Mouse (Mus musculus) embryo, embryonic 11.5 days (tissue): Measurements from ENCODE around the gene Zfp91.

Source experiments
- DNase-seq: peaks from one replicate; pipeline ENCODE4 v3.0.0-alpha.2; 2012; ENCODE audit warnings: low read depth, low spot score

Gene Zfp91

GRCm38 (mm10) chr19:12795511-12796327 is at the start of gene Zfp91, which contains the start of gene Lpxn:
Zfp91 (minus strand) TSS chr19:12796126.
Lpxn (plus strand) TSS chr19:12796193.
- DNase-seq: peak; percentile 95

- DNase-seq: no peak
Observed at GRCm38 (mm10) chr19:12838507-12838906, 42.6 kb upstream of the Zfp91 start.

- no peak for DNase-seq
Observed at GRCm38 (mm10) chr19:12833625-12834024, 37.7 kb upstream of the Zfp91 start.

- DNase-seq: no peak
Observed at GRCm38 (mm10) chr19:12831559-12831958, 35.6 kb upstream of the Zfp91 start.

GRCm38 (mm10) chr19:12830823-12831430 is 35.0 kb upstream of the Zfp91 start:
- no peak for DNase-seq

GRCm38 (mm10) chr19:12824549-12824948 is 28.6 kb upstream of the Zfp91 start:
- DNase-seq: no peak

GRCm38 (mm10) chr19:12820383-12820782 is 24.5 kb upstream of the Zfp91 start:
- peak; percentile 20 for DNase-seq

GRCm38 (mm10) chr19:12818507-12818906 is 22.6 kb upstream of the Zfp91 start:
- DNase-seq: no peak

- no peak for DNase-seq
Observed at GRCm38 (mm10) chr19:12813883-12814282, 18.0 kb upstream of the Zfp91 start.

GRCm38 (mm10) chr19:12812644-12813364 is 16.9 kb upstream of the Zfp91 start:
- DNase-seq: no peak

GRCm38 (mm10) chr19:12806214-12806613 is 10.3 kb upstream of the Zfp91 start:
- DNase-seq: no peak

GRCm38 (mm10) chr19:12805730-12806129 is 9.8 kb upstream of the Zfp91 start:
- DNase-seq: no peak

GRCm38 (mm10) chr19:12804237-12804636 is 8.3 kb upstream of the Zfp91 start:
- DNase-seq: no peak

GRCm38 (mm10) chr19:12802830-12803229 is 6.9 kb upstream of the Zfp91 start:
- DNase-seq: no peak

GRCm38 (mm10) chr19:12801046-12801445 is 5.1 kb upstream of the Zfp91 start:
- no peak for DNase-seq

GRCm38 (mm10) chr19:12800621-12801020 is 4.7 kb upstream of the Zfp91 start:
- DNase-seq: no peak

GRCm38 (mm10) chr19:12799081-12799480 is 3.2 kb upstream of the Zfp91 start:
- no peak for DNase-seq

- no peak for DNase-seq
Observed at GRCm38 (mm10) chr19:12798404-12798803, 2.5 kb upstream of the Zfp91 start.

GRCm38 (mm10) chr19:12797071-12797470 is 1.1 kb upstream of the Zfp91 start:
- no peak for DNase-seq

- DNase-seq: no peak
Observed at GRCm38 (mm10) chr19:12796328-12796931, 504 bp upstream of the Zfp91 start.

GRCm38 (mm10) chr19:12795110-12795509 is 816 bp downstream of the Zfp91 start:
- DNase-seq: no peak
